Mouse (Mus musculus) CD8-positive naive resting alpha-beta T cell, adult 57 days (primary cell): Measurements from ENCODE around the gene Il6. TPM values are rescaled to one million over a fixed set of nuclear protein-coding genes. Genes with fewer than 3 reads are reported as not detected.

Source experiments
- total RNA-seq: library from RNA; stranded (reverse); gene quantifications from one replicate; pipeline ENCODE4 v1.2.4, GENCODE M21; 2023

Il6 gene
- total RNA-seq, result not detected

GRCm38 (mm10) chr5:30012726-30013503, at the start of gene Il6:
Il6 (plus strand) TSS chr5:30013114.

Other genes starting within 250 kb of the Il6 start
- 7.1 TPM for gene Tyms, start 60.5 kb downstream of the Il6 start, total RNA-seq
- gene Garem2, start 92.0 kb downstream of the Il6 start, total RNA-seq, result not detected
- gene 3110082J24Rik, start 93.0 kb downstream of the Il6 start, total RNA-seq, result not detected
- 105 TPM for gene Hadha, start 142.0 kb downstream of the Il6 start, total RNA-seq
- gene Hadhb, start 142.1 kb downstream of the Il6 start, total RNA-seq, result 97.6 TPM
- not detected for gene Adgrf3, start 192.6 kb downstream of the Il6 start, total RNA-seq
- 27.3 TPM for gene Selenoi, start 219.5 kb downstream of the Il6 start, total RNA-seq